Comparison of ENCODE assay signal across 9 mouse cellular contexts in the genomic region with DNA sequence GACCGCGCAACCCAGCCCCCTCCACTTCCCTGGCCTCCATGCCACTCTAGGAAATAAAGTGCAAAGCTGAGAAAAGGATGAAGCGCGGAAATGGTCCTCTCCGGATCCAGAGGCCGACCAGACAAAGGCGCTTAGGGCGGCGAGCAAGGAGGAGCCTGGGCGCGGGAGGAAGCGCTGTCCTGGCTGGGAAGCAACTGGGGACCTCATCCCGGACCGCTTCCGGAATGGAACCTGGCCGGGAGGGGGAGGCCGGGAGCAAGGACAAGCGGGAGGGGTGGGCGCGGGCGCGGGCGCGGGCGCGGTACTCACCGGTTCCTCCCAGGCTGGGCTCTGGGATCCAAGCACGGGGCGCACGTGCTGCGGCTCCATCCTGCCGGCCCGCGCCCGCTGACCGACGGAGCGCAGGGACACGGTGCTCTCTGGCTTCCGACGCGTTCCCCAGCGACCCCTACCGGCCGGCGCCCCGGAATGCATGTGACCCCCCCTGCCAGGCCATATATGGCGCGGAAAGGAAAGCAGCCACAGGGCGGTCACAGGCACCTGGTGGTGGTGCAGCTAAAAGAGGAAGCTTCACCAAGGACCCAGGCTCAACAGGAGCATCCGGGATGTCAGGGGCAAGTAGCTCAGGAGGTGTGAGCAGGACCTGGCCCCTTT. TPM values are rescaled to one million over a fixed set of nuclear protein-coding genes. Genes with fewer than 3 reads are reported as not detected.
DNase-seq lines count a peak whose midpoint lies in the region; ATAC-seq and TF ChIP-seq lines count a peak whose summit lies in the region.
"Not testable (repeated sequence)": the region's sequence is repeated elsewhere in the genome, so short reads cannot be mapped to it uniquely, and the experiment has no call there.
"Had no signal": no experiment of that assay in that cellular context is flagged by ENCODE, and none has a peak within 500 bp of the region (broad histone marks: within the 10 kb centered on the region; RNA-seq: fewer than 3 reads in every experiment).

A gene (minus strand): TSS at position 394 of the 654 bp plus-strand sequence.

- not testable (repeated sequence) for H3K4me2 ChIP-seq in liver, postnatal 0 days (ENCODE audit: low read depth, low read length)
- H3K4me2 ChIP-seq in neural tube, embryonic 14.5 days (ENCODE audit: low read depth, low read length): peak within 1 kb of the TSS; percentile 37

- peak; percentile 63 for TF ChIP-seq CTCF in layer of hippocampus, adult 2 months (conservative IDR thresholded peaks at IDR 0.05)
- peak; percentile 49 for TF ChIP-seq CTCF in liver, postnatal 0 days (IDR thresholded peaks at IDR 0.05; ENCODE audit: low read depth)

- peak; percentile 92 for DNase-seq in NIH3T3 (ENCODE audit: low read depth)
- DNase-seq in cerebellum, postnatal 25 days: peak; percentile 58 to 73
- peak; percentile 24 to 30 for DNase-seq in frontal cortex, postnatal 25 days (ENCODE audit: low spot score in 2 of 2)
- peak; percentile 20 to 56 for DNase-seq in layer of hippocampus, adult 2 months (ENCODE audit: low spot score in 2 of 2)
- DNase-seq in liver, postnatal 0 days: peak; percentile 64
- peak; percentile 44 for DNase-seq in testis, postnatal 14 days (ENCODE audit: low spot score)

- not testable (repeated sequence) for TF ChIP-seq EP300 in liver, postnatal 0 days (IDR thresholded peaks at IDR 0.05; ENCODE audit: low read depth)

- peak within 1 kb of the TSS; percentile 42 for H3K4me3 ChIP-seq in layer of hippocampus, adult 2 months
- not testable (repeated sequence) for H3K4me3 ChIP-seq in liver, postnatal 0 days (ENCODE audit: low read depth, low read length)
- peak within 1 kb of the TSS; percentile 30 for H3K4me3 ChIP-seq in neural tube, embryonic 14.5 days (ENCODE audit: low read depth, low read length)

- not testable (repeated sequence) for H3K27me3 ChIP-seq in liver, postnatal 0 days (ENCODE audit: insufficient read depth, low read length); neural tube, embryonic 14.5 days (ENCODE audit: control insufficient read depth, insufficient read depth, low read length)

- H3K36me3 ChIP-seq in liver, postnatal 0 days (replicated peaks; ENCODE audit: insufficient read depth, low read length); neural tube, embryonic 14.5 days (ENCODE audit: control insufficient read depth, insufficient read depth, low read length): not testable (repeated sequence)

- H3K27ac ChIP-seq in layer of hippocampus, adult 2 months; liver, postnatal 0 days (ENCODE audit: low read depth); neural tube, embryonic 14.5 days (ENCODE audit: low read depth, low read length): not testable (repeated sequence)

- 0% methylated on average over 18 of the region's 51 CpGs for WGBS in liver, postnatal 0 days (ENCODE audit: insufficient replicate concordance)
- 0% methylated on average over 33 of the region's 51 CpGs for WGBS in neural tube, embryonic 14.5 days

- H3K4me1 ChIP-seq in liver, postnatal 0 days (ENCODE audit: insufficient read depth); neural tube, embryonic 14.5 days (ENCODE audit: control insufficient read depth, insufficient read depth, low read length): not testable (repeated sequence)

- not testable (repeated sequence) for H3K9ac ChIP-seq in liver, postnatal 0 days (replicated peaks)
- peak within 1 kb of the TSS; percentile 28; the same call in 1 of the 2 replicates for H3K9ac ChIP-seq in neural tube, embryonic 14.5 days (replicated peaks; ENCODE audit: low read depth, low read length)

- not testable (repeated sequence) for H3K9me3 ChIP-seq in liver, postnatal 0 days (ENCODE audit: low read length); neural tube, embryonic 14.5 days (ENCODE audit: control insufficient read depth, low read length)

- ATAC-seq in hematopoietic stem cell, adult 5-6 weeks (replicated peaks in 1 of 2; ENCODE audit: insufficient read depth in 1 of 2, low FRiP score in 2 of 2, low TSS enrichment in 1 of 2, low read depth in 1 of 2, poor library complexity in 2 of 2, severe bottlenecking in 2 of 2): peak; percentile 78 to 97; a peak in 3 of 4 replicates
- not testable (repeated sequence) for ATAC-seq in liver, postnatal 0 days
- peak; percentile 97 for ATAC-seq in neural tube, embryonic 14.5 days (ENCODE audit: low read depth)

RNA-seq across cellular contexts. Expression of the gene that starts here (rescaled TPM):
- 2.5 and 5.0 TPM in 2 replicates for total RNA-seq in hematopoietic stem cell, adult 5-6 weeks (2017)
- total RNA-seq in layer of hippocampus, adult 2 months (2021): 1 to 10 TPM in 1 of 2 experiments, under 1 TPM in 1; 0.84 to 1.6 TPM
- not detected in 2 replicates for polyA plus RNA-seq in liver, postnatal 0 days (2015; fragmentation: Nextera tagmentation; extraction: Ambion mirVana)
- 6.5 and 7.2 TPM in 2 replicates for polyA plus RNA-seq in neural tube, embryonic 14.5 days (2014; fragmentation: Nextera tagmentation; extraction: Ambion mirVana)
- total RNA-seq: G1E had no signal
- polyA plus RNA-seq: G1E had no signal

Comparison
In these comparisons a context has a peak if more than half of its experiments do, and no peak if none do; other contexts are left out.
1. Peak in DNase-seq in liver, postnatal 0 days; RNA of the gene not detected or under 1 TPM.
2. DNase-seq: peak in every context shown above with its lines; median percentile 92 in NIH3T3; 66 in cerebellum, postnatal 25 days; 64 in liver, postnatal 0 days; 44 in testis, postnatal 14 days; 38 in layer of hippocampus, adult 2 months; 27 in frontal cortex, postnatal 25 days.